Mouse (Mus musculus) small intestine, adult 2 months (tissue): Measurements from ENCODE around the gene Dcpp1. TPM values are rescaled to one million over a fixed set of nuclear protein-coding genes. Genes with fewer than 3 reads are reported as not detected.

Source experiments
- H3K27ac ChIP-seq: fragments of 200-500 bp; 2 replicates; pipeline ENCODE4 v1.5.1; 2012; ENCODE audit warnings: low read depth, low read length, control low read depth, inconsistent platforms; ENCODE audit not compliant: insufficient read depth
- H3K27me3 ChIP-seq: fragments of 200-500 bp; 2 replicates; pipeline ENCODE4 v1.6.1; 2012; ENCODE audit warnings: mild to moderate bottlenecking, moderate library complexity, low read length, inconsistent platforms; ENCODE audit not compliant: control insufficient read depth, insufficient read depth
- H3K36me3 ChIP-seq: fragments of 200-500 bp; 2 replicates; pipeline ENCODE4 v1.6.1; 2012; ENCODE audit warnings: mild to moderate bottlenecking, low read length, control low read depth, inconsistent platforms; ENCODE audit not compliant: control insufficient read depth, insufficient read depth
- H3K4me1 ChIP-seq: fragments of 200-500 bp; 2 replicates; pipeline ENCODE4 v1.6.1; 2012; ENCODE audit warnings: low read length, inconsistent platforms, mixed read lengths; ENCODE audit not compliant: control insufficient read depth, insufficient read depth, insufficient read length
- H3K4me3 ChIP-seq: fragments of 200-500 bp; 2 replicates; pipeline ENCODE4 v1.5.1; 2012; ENCODE audit warnings: low read depth, mild to moderate bottlenecking, control low read depth, inconsistent platforms, low read length, moderate library complexity
- CTCF ChIP-seq: fragments of 200-500 bp; IDR thresholded peaks from 2 replicates; pipeline ENCODE4 v1.5.1; 2012; ENCODE audit warnings: low read depth, mild to moderate bottlenecking, control low read depth, inconsistent platforms, low read length, moderate library complexity, mixed read lengths; ENCODE audit not compliant: insufficient replicate concordance, insufficient read length; ENCODE audit errors: extremely low read depth
- POLR2A ChIP-seq: fragments of 200-500 bp; IDR thresholded peaks from 2 replicates; pipeline ENCODE4 v1.6.1; 2012; ENCODE audit warnings: low read depth, mild to moderate bottlenecking, control low read depth, inconsistent platforms, low read length, moderate library complexity
- WGBS: fragments of 180-500 bp; shearing (Covaris S2); methylation state at CpG from one replicate; pipeline ENCODE4 v1.1.7; 2018; 5-methylcytosine and 5-hydroxymethylcytosine counted together
- polyA plus RNA-seq: library from polyadenylated mRNA; depleted of rRNA; stranded (reverse); fragments of >200 nt; gene quantifications from 2 replicates; pipeline ENCODE4 v1.2.3, GENCODE M21; 2012; rRNA removed

The Dcpp1 gene
- polyA plus RNA-seq, 1 experiment: not detected

DNA sequence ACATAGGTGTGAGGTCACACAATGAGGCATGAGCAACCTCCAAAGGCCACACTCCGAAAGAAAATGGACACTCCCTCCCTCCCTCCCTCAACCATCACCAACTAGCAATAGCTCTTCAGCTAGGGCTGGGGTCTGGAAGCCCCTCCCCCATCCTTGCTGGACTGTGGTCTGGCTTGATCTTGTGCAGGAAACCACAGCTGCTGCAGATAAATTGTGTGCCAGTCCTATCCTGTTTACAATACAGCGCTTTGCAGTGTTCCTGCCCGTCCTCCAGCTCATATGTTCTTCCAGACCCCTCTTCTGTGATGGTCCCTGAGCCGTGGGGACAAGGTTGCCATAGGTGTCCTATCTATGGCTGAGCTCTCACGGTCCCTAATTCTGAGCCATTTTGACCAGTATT lies 50.5 kb downstream of the Dcpp1 start:
- H3K4me1 ChIP-seq: no peaks in the 10 kb centered on the region
- no peaks in the 10 kb centered on the region for H3K36me3 ChIP-seq
- no peak overlapping the region for H3K4me3 ChIP-seq
- no peaks in the 10 kb centered on the region for H3K27me3 ChIP-seq
- no peak overlapping the region for H3K27ac ChIP-seq
- no peak for TF ChIP-seq CTCF
- no peak for TF ChIP-seq POLR2A
- 87% methylated on average over 5 of the region's 5 CpGs for WGBS

Other genes with a start within 250 kb of the Dcpp1 start
- 1.5 and 1.6 TPM in 2 replicates for gene Mmp25, start 235.6 kb upstream of the Dcpp1 start, polyA plus RNA-seq
- gene Bicdl2, start 220.4 kb upstream of the Dcpp1 start, polyA plus RNA-seq: 5.2 and 6.0 TPM in 2 replicates
- 106 and 251 TPM in 2 replicates for gene Hcfc1r1, start 207.3 kb upstream of the Dcpp1 start, polyA plus RNA-seq
- 12.4 and 19.8 TPM in 2 replicates for gene Thoc6, start 207.0 kb upstream of the Dcpp1 start, polyA plus RNA-seq
- gene Tnfrsf12a, start 203.4 kb upstream of the Dcpp1 start, polyA plus RNA-seq: 27.9 and 30.9 TPM in 2 replicates
- gene Cldn6, start 201.6 kb upstream of the Dcpp1 start, polyA plus RNA-seq: 0.10 and 0.95 TPM in 2 replicates
- 0.10 and 1.5 TPM in 2 replicates for gene Cldn9, start 196.8 kb upstream of the Dcpp1 start, polyA plus RNA-seq
- gene 1520401A03Rik, start 158.1 kb upstream of the Dcpp1 start, polyA plus RNA-seq: not detected in 2 replicates
- gene Pkmyt1, start 154.5 kb upstream of the Dcpp1 start, polyA plus RNA-seq: 25.0 and 42.3 TPM in 2 replicates
- gene Paqr4, start 140.0 kb upstream of the Dcpp1 start, polyA plus RNA-seq: 112 and 152 TPM in 2 replicates
- gene Kremen2, start 135.0 kb upstream of the Dcpp1 start, polyA plus RNA-seq: 1.5 and 2.9 TPM in 2 replicates
- gene Flywch1, start 109.3 kb upstream of the Dcpp1 start, polyA plus RNA-seq: 16.5 and 34.1 TPM in 2 replicates
- 6.3 and 6.6 TPM in 2 replicates for gene Flywch2, start 94.8 kb upstream of the Dcpp1 start, polyA plus RNA-seq
- gene Srrm2, start 90.3 kb upstream of the Dcpp1 start, polyA plus RNA-seq: 197 and 439 TPM in 2 replicates
- 352 and 591 TPM in 2 replicates for gene Elob, start 51.7 kb upstream of the Dcpp1 start, polyA plus RNA-seq
- 0.27 and 0.77 TPM in 2 replicates for gene Prss33, start 44.8 kb upstream of the Dcpp1 start, polyA plus RNA-seq
- 166 and 292 TPM in 2 replicates for gene Prss32, start 37.0 kb upstream of the Dcpp1 start, polyA plus RNA-seq
- 0.56 and 3.4 TPM in 2 replicates for gene Prss41, start 36.7 kb upstream of the Dcpp1 start, polyA plus RNA-seq
- gene Prss21, start 12.8 kb upstream of the Dcpp1 start, polyA plus RNA-seq: not detected in 2 replicates
- gene Dcpp2, start within 50 bp of the Dcpp1 start, polyA plus RNA-seq: not detected in 2 replicates
- not detected in 2 replicates for gene Dcpp3, start 36.6 kb downstream of the Dcpp1 start, polyA plus RNA-seq
- gene Sbp, start 60.8 kb downstream of the Dcpp1 start, polyA plus RNA-seq: not detected in 2 replicates
- gene Sbpl, start 74.4 kb downstream of the Dcpp1 start, polyA plus RNA-seq: not detected in 2 replicates
- gene Prss30, start 99.7 kb downstream of the Dcpp1 start, polyA plus RNA-seq: 22.9 and 150 TPM in 2 replicates
- gene Prss22, start 117.2 kb downstream of the Dcpp1 start, polyA plus RNA-seq: 0.06 and 0.25 TPM in 2 replicates
- 3.9 and 4.0 TPM in 2 replicates for gene Prss27, start 157.3 kb downstream of the Dcpp1 start, polyA plus RNA-seq
- 51.8 and 74.6 TPM in 2 replicates for gene Kctd5, start 192.6 kb downstream of the Dcpp1 start, polyA plus RNA-seq